Mouse (Mus musculus) olfactory bulb, adult 2 months (tissue): ENCODE measurements around the gene Smok2b.
"Not testable (repeated sequence)": the region's sequence is repeated elsewhere in the genome, so short reads cannot be mapped to it uniquely, and the experiment has no call there.

Experiments
- CTCF ChIP-seq: fragments of 200-500 bp; IDR thresholded peaks from 2 replicates; pipeline ENCODE4 v1.5.1; 2012; ENCODE audit warnings: low read depth, mild to moderate bottlenecking, low read length, moderate library complexity; ENCODE audit not compliant: insufficient read depth
- POLR2A ChIP-seq: fragments of 200-500 bp; IDR thresholded peaks from 2 replicates; pipeline ENCODE4 v1.6.1; 2012; ENCODE audit warnings: mild to moderate bottlenecking, low read depth, low read length, moderate library complexity; ENCODE audit not compliant: insufficient read depth

GRCm38 (mm10) chr17:13205247-13205646 lies 24.8 kb upstream of the Smok2b start:
- TF ChIP-seq CTCF, POLR2A: not testable (repeated sequence)
